Mouse (Mus musculus) stomach, embryonic 15.5 days (tissue): ENCODE data around the gene Mtfr1l. TPM values are rescaled to one million over a fixed set of nuclear protein-coding genes. Genes with fewer than 3 reads are reported as not detected.

Experiments used
- ATAC-seq: fragments of 200-750 bp; cut with Nextera tagmentation; 2 replicates; pipeline ENCODE4 v1.8.0; 2017; ENCODE audit warnings: low read depth, moderate number of reproducible peaks, moderate TSS enrichment; ENCODE audit not compliant: insufficient read depth, low FRiP score
- H3K27ac ChIP-seq: fragments of 300-500 bp; sonication (generic); 2 replicates; pipeline ENCODE4 v1.5.1; 2015; ENCODE audit warnings: mild to moderate bottlenecking, inconsistent platforms
- H3K27me3 ChIP-seq: fragments of 300-500 bp; sonication (generic); replicated peaks from 2 replicates; pipeline ENCODE4 v1.6.1; 2015; ENCODE audit warnings: inconsistent platforms
- H3K36me3 ChIP-seq: fragments of 300-500 bp; sonication (generic); 2 replicates; pipeline ENCODE4 v1.6.1; 2015; ENCODE audit warnings: inconsistent platforms
- H3K4me1 ChIP-seq: fragments of 300-500 bp; sonication (generic); 2 replicates; pipeline ENCODE4 v1.6.1; 2015; ENCODE audit warnings: inconsistent platforms
- H3K4me2 ChIP-seq: fragments of 300-500 bp; sonication (generic); 2 replicates; pipeline ENCODE4 v1.6.1; 2015; ENCODE audit warnings: mild to moderate bottlenecking, inconsistent platforms
- H3K4me3 ChIP-seq: fragments of 300-500 bp; sonication (generic); replicated peaks from 2 replicates; pipeline ENCODE4 v1.5.1; 2015; ENCODE audit warnings: inconsistent platforms
- H3K9ac ChIP-seq: fragments of 300-500 bp; sonication (generic); 2 replicates; pipeline ENCODE4 v1.6.1; 2015; ENCODE audit warnings: inconsistent platforms
- H3K9me3 ChIP-seq: fragments of 300-500 bp; sonication (generic); 2 replicates; pipeline ENCODE4 v1.6.1; 2016; ENCODE audit warnings: inconsistent platforms
- WGBS: fragments of 180-500 bp; shearing (Covaris S2); methylation state at CpG from one replicate; pipeline ENCODE4 v1.1.7; 2015; 5-methylcytosine and 5-hydroxymethylcytosine counted together
- polyA plus RNA-seq: library from polyadenylated mRNA; unstranded; fragments of >200 nt; fragmentation: Nextera tagmentation; extraction: Ambion mirVana; gene quantifications from 2 replicates; pipeline ENCODE4 v1.2.1, GENCODE M21; 2015

Gene Mtfr1l
- polyA plus RNA-seq, 1 experiment from 2014 or later = 92.1 TPM

DNA sequence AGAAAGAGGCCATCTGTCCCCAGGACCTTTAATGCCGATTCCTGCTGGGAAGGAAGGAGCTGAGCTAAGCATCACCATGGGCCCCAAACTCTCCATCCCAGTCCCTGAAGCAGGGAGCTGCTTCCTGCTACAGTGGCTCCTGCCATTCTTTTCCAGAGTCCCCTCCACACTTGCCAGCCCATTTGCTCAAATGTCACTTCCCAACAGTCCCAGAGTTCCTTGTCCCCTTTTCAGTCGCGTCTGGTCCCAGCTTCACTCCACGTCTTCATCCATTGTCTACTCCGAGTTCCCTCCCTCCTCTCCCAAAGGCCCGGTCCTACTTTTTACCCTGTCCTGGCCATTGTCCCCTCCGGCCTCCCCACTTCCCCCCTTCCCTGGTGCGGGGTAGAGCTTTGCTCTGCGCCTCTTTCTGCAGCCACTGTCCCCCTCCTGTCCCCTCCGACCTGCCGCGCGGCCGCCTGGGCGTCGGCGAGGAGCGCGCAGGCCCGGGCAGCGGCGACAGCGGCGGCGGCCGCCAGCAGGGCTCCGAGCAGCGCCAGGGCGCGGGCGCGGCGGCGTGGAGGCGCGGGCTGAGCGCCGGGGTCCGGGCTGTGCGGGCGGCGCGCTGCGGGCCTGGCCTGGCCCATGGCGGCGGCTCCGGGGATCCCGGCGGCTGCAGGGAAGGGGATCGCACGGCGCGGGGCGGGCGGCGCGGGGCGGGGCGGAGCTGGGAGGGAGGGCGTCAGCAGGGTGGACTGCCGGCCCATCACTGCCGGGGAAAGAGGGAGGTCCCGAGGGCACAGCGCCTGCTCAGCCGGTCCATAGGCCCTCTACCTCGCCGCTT is 16.5 kb upstream of the Mtfr1l start, which contains the start of gene Selenon:
TSS of gene Selenon (minus strand) at position 673 of the 823 bp plus-strand sequence.
- H3K27ac ChIP-seq = peak within 1 kb of the TSS; percentile 61
- H3K9me3 ChIP-seq = 0 out of 2 replicates have a peak, but pooled peaks cover 4% of the 10 kb centered on the region
- peak; percentile 85 for ATAC-seq
- peaks cover 17% of the 10 kb centered on the region for H3K4me1 ChIP-seq
- under 1% methylated on average over 59 of the region's 67 CpGs for WGBS
- peak within 1 kb of the TSS; percentile 85 for H3K9ac ChIP-seq
- H3K36me3 ChIP-seq = peaks cover 16% of the 10 kb centered on the region
- no peaks in the 10 kb centered on the region for H3K27me3 ChIP-seq
- H3K4me3 ChIP-seq = peak within 1 kb of the TSS; percentile 63
- peak within 1 kb of the TSS; percentile 75 for H3K4me2 ChIP-seq

DNA sequence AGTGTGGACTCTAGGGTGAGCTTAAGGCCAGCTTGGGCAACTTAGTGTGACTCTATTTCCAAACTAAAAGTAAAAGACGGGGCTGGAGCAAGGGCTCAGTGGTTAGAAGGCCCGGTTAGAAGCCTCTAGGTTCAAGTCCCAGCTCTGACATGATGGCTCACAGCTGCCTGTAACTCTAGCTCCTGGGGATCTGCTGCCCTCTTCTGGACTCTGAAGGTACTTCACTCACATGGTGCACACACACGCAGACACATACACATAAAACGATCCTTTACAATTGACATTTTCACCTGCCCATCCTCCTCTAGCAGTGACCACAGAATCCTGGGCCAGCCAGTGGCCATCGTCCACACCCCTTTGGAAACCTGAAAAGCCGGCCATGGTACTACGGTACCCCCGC is 14.7 kb upstream of the Mtfr1l start:
- 98% methylated on average over 8 of the region's 8 CpGs for WGBS

DNA sequence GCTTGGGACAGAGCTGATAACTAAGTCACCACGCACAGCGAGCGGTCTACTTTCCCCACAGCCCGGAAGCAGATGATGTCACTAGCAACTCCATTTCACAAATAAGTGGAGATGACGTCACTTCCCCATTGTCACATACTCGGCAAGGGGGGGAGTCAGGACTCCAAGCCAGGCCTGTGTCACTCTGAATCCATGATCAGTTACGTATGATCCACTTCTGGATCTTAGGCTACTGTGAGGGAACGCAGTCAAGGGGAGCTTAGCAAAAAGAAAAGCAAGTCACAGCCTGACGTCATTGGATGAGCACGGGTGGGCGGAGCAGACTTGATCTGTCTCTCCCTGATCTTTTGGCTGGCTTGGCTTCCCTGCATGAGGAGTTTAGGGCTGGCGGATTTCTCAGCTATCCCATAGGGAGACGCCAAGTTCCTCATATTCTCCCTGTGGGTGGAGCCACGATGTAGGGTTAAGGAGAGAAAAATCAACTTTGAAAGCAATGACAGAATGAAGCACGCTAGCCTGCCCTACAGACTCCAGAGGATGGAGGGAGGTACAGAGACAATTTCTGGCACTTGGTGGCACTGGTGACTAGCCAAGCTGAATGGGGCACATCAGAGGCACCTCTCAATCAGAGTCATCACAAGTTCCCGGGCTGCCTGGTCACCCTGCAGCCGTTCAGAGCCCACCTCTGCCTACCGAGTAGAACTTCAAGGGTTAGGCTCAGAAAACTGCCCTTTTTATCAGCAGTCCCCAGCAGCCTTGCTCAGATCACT is 13.2 kb upstream of the Mtfr1l start:
- WGBS = 63% methylated on average over 18 of the region's 18 CpGs
- H3K27me3 ChIP-seq = no peaks in the 10 kb centered on the region
- H3K9ac ChIP-seq = no peak overlapping the region
- no peak overlapping the region for H3K4me3 ChIP-seq
- 0 out of 2 replicates have a peak, but pooled peaks cover 4% of the 10 kb centered on the region for H3K9me3 ChIP-seq
- H3K27ac ChIP-seq = no peak overlapping the region; the same call in 1 of the 2 replicates
- H3K4me2 ChIP-seq = no peak overlapping the region
- H3K36me3 ChIP-seq = peaks cover 32% of the 10 kb centered on the region
- ATAC-seq = no peak
- H3K4me1 ChIP-seq = peaks cover 17% of the 10 kb centered on the region

More for the DNA sequence above, 14.7 kb upstream of the Mtfr1l start:
- H3K9ac ChIP-seq = no peak overlapping the region
- ATAC-seq = no peak
- H3K9me3 ChIP-seq = 0 out of 2 replicates have a peak, but pooled peaks cover 4% of the 10 kb centered on the region
- no peak overlapping the region for H3K27ac ChIP-seq
- no peak overlapping the region for H3K4me2 ChIP-seq
- H3K4me3 ChIP-seq = no peak overlapping the region
- peaks cover 23% of the 10 kb centered on the region for H3K36me3 ChIP-seq
- peaks cover 17% of the 10 kb centered on the region for H3K4me1 ChIP-seq
- no peaks in the 10 kb centered on the region for H3K27me3 ChIP-seq

DNA sequence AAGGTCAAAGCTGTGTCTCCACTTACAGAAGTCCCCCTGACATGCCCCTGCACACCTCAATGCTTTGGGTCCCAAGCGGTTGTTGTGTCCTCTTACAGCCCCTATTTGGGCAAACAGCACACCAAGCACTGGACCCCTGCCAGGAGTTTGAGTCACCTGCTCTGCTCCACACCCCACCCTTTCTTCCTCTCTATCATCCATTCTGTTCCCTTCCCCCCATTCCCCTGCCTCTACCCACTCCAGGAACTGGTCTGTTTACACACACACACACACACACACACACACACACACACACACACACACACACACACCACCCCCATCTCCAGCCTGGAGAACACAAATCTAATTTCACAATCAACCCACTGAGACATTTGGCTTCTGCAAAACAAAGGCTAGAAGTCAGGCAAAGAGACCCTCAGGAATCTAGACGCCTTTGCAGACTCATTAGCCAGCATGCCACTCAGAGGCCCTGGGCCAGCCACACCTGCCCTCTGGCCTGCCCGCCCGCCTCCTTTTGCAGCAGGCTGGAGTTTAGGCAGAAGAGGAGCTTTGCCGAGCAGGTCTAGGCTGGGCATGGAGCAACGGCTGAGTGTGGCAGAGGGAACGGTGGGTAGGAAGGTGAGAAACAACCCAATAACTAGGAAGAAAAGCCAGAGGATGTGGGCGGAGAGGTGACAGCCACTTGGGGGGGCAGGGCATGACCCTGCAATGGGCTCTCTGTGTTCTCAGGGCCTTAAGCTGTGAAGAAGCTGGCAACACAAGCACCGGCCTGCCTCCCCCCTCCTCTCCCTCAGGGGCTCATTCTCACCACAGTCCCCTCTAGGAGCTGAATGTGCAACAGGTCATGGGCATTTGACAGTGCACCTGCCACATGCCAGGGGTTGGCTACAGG is 11.9 kb upstream of the Mtfr1l start:
- no peak overlapping the region for H3K9ac ChIP-seq
- H3K4me2 ChIP-seq = peak overlapping the region; percentile 1; the same call in 1 of the 2 replicates
- H3K9me3 ChIP-seq = 0 out of 2 replicates have a peak, but pooled peaks cover 4% of the 10 kb centered on the region
- WGBS = 56% methylated on average over 9 of the region's 9 CpGs
- peak overlapping the region; percentile 23; the same call in 1 of the 2 replicates for H3K27ac ChIP-seq
- ATAC-seq = peak; percentile 33; the same call in 1 of the 2 replicates
- H3K4me1 ChIP-seq = peaks cover 17% of the 10 kb centered on the region
- H3K27me3 ChIP-seq = no peaks in the 10 kb centered on the region
- H3K36me3 ChIP-seq = peaks cover 41% of the 10 kb centered on the region
- no peak overlapping the region for H3K4me3 ChIP-seq

DNA sequence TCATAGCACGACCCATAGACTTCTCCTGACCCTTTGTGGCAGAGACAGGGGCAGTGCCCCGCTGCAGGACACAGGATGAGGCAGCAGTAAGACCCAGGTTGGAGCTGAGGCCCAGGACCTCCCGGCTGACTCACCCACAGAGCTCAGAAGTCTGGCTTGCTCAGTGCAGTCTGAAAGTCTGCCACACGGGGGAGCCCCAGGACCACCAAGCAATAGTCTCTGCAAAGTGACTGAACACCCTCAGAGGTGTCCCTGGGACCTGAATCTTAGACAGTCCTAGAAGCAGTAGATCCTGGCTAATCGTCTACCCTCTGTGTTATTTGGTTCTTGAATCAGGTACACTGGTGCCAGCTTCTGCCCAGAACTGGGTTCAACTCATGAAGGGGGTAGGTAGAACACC is 8.1 kb upstream of the Mtfr1l start:
- Histone ChIP-seq H3K9me3 (no peaks in the 10 kb centered on the region), H3K4me1 (peaks cover 9% of the 10 kb centered on the region), H3K27me3 (no peaks in the 10 kb centered on the region), H3K4me3 (no peak overlapping the region), H3K4me2 (no peak overlapping the region), H3K36me3 (peaks cover 47% of the 10 kb centered on the region), H3K27ac (no peak overlapping the region), H3K9ac (no peak overlapping the region)
- WGBS = 4% methylated on average over 5 of the region's 5 CpGs
- ATAC-seq = peak; percentile 51; the same call in 1 of the 2 replicates

DNA sequence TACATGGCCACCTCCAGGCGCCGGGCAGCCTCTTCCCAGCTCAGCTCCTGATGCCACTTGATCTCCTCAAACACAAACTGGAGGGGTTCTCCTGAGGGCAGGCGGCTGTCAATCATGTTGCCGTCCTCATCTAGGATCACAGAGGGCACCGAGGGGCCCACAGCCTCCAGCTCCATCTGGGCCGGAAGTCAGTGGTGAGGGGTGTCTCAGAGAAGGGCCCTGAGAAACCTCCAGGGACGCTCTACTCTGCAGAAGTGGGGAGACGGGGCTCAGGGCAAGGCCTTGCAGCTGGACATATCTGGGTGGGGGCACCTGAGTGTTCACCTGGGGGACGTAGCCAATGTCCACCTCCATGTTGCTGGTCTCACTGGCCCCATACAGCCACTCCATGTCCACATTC is 7.5 kb upstream of the Mtfr1l start:
- H3K4me3 ChIP-seq = no peak overlapping the region
- ATAC-seq = no peak
- no peak overlapping the region for H3K27ac ChIP-seq
- no peak overlapping the region for H3K9ac ChIP-seq
- H3K9me3 ChIP-seq = no peaks in the 10 kb centered on the region
- no peaks in the 10 kb centered on the region for H3K27me3 ChIP-seq
- 85% methylated on average over 9 of the region's 9 CpGs for WGBS
- peaks cover 45% of the 10 kb centered on the region for H3K36me3 ChIP-seq
- peaks cover 8% of the 10 kb centered on the region for H3K4me1 ChIP-seq
- H3K4me2 ChIP-seq = no peak overlapping the region

DNA sequence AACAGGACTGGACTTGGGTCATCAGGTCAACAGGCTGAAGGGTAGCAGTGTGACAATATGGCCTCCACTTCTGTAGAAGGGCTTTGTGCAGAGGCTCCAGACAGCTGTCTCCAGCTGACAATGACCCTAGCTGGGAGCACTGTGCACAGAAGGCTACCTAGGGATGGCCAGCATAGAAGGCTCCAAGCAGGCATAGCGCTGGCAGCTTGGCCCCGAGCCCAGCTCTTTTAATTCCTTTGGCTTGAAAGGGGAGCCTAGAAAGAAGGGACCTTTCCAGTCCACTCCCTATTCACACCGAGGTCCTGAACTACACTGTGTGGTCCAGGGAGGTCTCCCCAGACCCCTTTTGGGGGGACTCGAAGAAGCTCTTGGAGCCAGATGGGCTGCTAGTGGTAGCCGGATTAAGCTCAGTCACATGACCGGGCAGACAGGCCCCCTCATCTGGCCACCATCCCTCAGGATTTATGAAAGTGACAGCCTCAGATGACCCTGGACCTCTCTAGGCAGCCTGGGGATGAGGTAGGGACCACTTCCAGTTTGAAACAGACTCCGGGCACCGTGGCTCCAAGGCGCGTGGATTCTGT is 3.9 kb upstream of the Mtfr1l start:
- H3K4me3 ChIP-seq = no peak overlapping the region
- 85% methylated on average over 10 of the region's 10 CpGs for WGBS
- no peak for ATAC-seq

DNA sequence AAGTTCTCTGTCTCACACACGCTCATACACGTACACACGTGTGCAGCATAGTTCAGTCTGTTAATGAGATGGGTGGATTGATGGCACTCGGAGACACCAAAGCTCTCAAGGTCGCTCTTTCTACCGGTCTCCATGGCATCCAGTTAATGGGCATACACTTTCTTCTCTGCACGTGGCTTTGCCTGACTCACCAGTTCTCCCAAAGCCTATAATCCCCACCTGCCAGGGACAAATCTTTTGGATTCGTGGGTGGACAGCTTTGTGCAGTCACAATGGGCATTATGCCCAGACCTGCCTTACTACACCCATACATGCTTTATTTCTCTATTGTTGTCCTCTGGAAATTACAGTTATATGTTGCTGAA is 582 bp upstream of the Mtfr1l start:
- peaks cover 17% of the 10 kb centered on the region for H3K4me1 ChIP-seq
- peak overlapping the region; percentile 82 for H3K27ac ChIP-seq
- no peaks in the 10 kb centered on the region for H3K9me3 ChIP-seq
- no peaks in the 10 kb centered on the region for H3K27me3 ChIP-seq
- peak; percentile 19; the same call in 1 of the 2 replicates for ATAC-seq
- 4% methylated on average over 8 of the region's 8 CpGs for WGBS
- peaks cover 16% of the 10 kb centered on the region for H3K36me3 ChIP-seq
- H3K4me2 ChIP-seq = peak overlapping the region; percentile 92
- H3K4me3 ChIP-seq = peak overlapping the region; percentile 99
- peak overlapping the region; percentile 12; the same call in 1 of the 2 replicates for H3K9ac ChIP-seq

More for the DNA sequence above, 3.9 kb upstream of the Mtfr1l start:
- H3K4me1 ChIP-seq = peaks cover 6% of the 10 kb centered on the region
- peaks cover 28% of the 10 kb centered on the region for H3K36me3 ChIP-seq
- H3K4me2 ChIP-seq = no peak overlapping the region
- no peak overlapping the region for H3K9ac ChIP-seq
- H3K27me3 ChIP-seq = no peaks in the 10 kb centered on the region
- H3K9me3 ChIP-seq = no peaks in the 10 kb centered on the region
- H3K27ac ChIP-seq = no peak overlapping the region

DNA sequence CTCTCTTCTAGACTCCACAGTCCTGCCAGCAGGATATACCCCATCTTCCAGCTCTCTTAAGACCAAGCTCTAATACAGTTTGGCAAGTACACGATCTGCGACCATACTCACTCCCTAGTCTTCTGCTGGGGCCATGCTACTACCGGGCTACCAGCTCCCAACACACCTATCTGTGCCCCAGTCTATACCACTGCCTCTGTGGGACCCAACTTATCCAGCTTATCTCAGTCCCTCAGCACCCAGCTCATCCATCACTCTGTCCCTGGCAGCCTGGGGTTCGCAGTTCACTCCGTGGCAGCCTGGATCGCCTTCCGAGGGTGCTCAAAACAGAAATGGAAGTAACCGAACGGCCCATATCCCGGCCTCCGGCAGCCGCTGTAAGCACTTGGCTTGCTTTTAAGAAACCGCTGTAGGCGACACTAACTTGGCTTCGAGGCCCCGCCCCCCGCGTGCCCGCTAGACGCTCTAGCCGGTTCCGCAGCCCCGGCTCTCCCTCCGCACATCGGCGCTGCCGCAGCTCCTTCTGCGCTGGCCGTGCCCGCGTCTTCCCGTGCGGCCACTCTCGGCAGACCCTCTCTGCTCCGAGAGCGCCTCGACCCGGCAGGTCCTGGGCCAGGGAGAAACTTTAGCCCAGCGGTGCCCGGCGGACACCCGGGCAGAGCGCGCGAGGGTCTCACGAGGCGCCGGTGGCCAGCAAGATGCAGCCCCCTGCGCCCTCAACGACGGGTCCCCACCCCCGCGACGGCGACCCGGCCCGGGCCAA is 882 bp downstream of the Mtfr1l start:
- no peaks in the 10 kb centered on the region for H3K27me3 ChIP-seq
- under 1% methylated on average over 57 of the region's 57 CpGs for WGBS
- peaks cover 17% of the 10 kb centered on the region for H3K4me1 ChIP-seq
- H3K9ac ChIP-seq = peak overlapping the region; percentile 89
- peak overlapping the region; percentile 99 for H3K4me3 ChIP-seq
- 0 out of 2 replicates have a peak, but pooled peaks have one; percentile 18 for ATAC-seq
- H3K27ac ChIP-seq = peak overlapping the region; percentile 80
- no peaks in the 10 kb centered on the region for H3K9me3 ChIP-seq
- H3K4me2 ChIP-seq = peak overlapping the region; percentile 92
- peaks cover 22% of the 10 kb centered on the region for H3K36me3 ChIP-seq

DNA sequence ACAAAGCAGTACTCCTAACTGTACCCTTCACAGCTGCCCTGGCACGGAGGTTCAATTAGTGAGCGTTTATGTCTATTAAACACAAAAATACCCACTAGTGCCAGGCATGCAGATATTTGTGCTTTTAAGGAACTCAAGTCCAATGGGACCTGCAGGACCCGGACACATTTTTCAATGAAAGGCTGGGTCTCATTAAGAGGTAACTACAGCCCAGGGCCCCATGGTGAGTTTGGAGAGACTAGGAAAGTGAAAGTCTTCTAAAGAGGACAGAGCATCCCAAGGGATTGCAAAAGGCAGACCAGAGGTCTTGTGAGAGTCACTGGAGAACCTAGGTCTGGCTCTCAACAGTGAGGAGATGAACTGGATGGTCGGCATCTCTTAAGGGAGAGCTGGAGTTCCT is 1.8 kb downstream of the Mtfr1l start:
- Histone ChIP-seq H3K36me3 (peaks cover 22% of the 10 kb centered on the region), H3K27me3 (no peaks in the 10 kb centered on the region), H3K27ac (no peak overlapping the region), H3K4me1 (peaks cover 17% of the 10 kb centered on the region), H3K4me3 (0 out of 2 replicates have a peak overlapping the region, but pooled peaks have one; percentile 99), H3K9ac (no peak overlapping the region), H3K4me2 (peak overlapping the region; percentile 92), H3K9me3 (no peaks in the 10 kb centered on the region)
- no peak for ATAC-seq
- WGBS = 81% methylated on average over 4 of the region's 4 CpGs
